Mouse (Mus musculus) right cerebral cortex, postnatal 25 days (tissue): ENCODE data around the gene Rabif.

ENCODE experiments used
- DNase-seq: peaks from one replicate; pipeline ENCODE4 v3.0.0; 2022

The Rabif gene

GRCm38 (mm10) chr1:134555871-134556670 lies 61.6 kb downstream of the Rabif start:
- peak; percentile 69 for DNase-seq

- peak; percentile 96 for DNase-seq
These were observed 62.3 kb downstream of the Rabif start for GRCm38 (mm10) chr1:134556671-134557218.
